Mouse (Mus musculus): ENCODE results near the gene Gars.

DNA sequence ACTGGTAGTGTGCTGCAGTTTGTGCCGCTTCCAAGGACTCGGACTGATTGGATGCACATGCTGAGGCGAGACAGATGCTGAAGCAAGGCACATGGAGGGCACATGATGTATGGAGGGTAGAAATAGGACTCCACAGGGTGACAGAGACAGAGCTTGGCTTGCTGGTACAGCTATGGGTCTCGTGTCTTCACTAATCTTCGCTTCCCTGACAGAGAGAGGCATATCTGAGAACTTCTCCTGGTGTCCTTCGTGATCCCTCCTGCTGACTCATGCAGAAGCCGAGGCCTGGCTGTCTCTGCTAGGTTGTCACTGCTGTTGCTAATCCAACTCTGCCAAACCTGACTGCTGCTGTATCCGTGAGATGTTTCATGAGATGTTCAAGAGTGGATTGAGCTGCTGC lies 29.4 kb upstream of the Gars start:
- TF ChIP-seq GATA1 (IDR thresholded peaks at IDR 0.05; ENCODE audit: borderline replicate concordance, low read length): no peak
- TF ChIP-seq FLI1 (IDR thresholded peaks at IDR 0.05; ENCODE audit: low read length): no peak

Measured in megakaryocyte, embryonic 14.5 days (primary cell).